Mouse (Mus musculus): ENCODE data around the gene Notch2.

GRCm38 (mm10) chr3:98059076-98059475, 45.7 kb downstream of the Notch2 start:
- TF ChIP-seq CTCF (IDR thresholded peaks at IDR 0.05; ENCODE audit: low read depth) (no peak), EP300 (optimal IDR thresholded peaks at IDR 0.05) (no peak)

Data from stomach, postnatal 0 days (tissue).